Mouse (Mus musculus): ENCODE results near the gene Astn1. TPM values are rescaled to one million over a fixed set of nuclear protein-coding genes. Genes with fewer than 3 reads are reported as not detected.

Gene Astn1
- not detected for total RNA-seq (2023)

GRCm38 (mm10) chr1:158361964-158362291 is at the start of gene Astn1:
Gene Astn1 (plus strand): TSS chr1:158362273.

GRCm38 (mm10) chr1:158356051-158356461 is 6.0 kb upstream of the Astn1 start, which contains the start of gene Brinp2:
Gene Brinp2 (minus strand): TSS chr1:158356326.

Other genes starting within 250 kb of the Astn1 start
- not detected for gene Brinp2, start 5.9 kb upstream of the Astn1 start, total RNA-seq (2023)